Mouse (Mus musculus) liver, embryonic 16.5 days (tissue): ENCODE results near the gene Srbd1. TPM values are rescaled to one million over a fixed set of nuclear protein-coding genes. Genes with fewer than 3 reads are reported as not detected.

Experiments used
- ATAC-seq: fragments of 200-750 bp; cut with Nextera tagmentation; 2 replicates; pipeline ENCODE4 v1.8.0; 2017; ENCODE audit warnings: low read depth, mild to moderate bottlenecking, moderate number of reproducible peaks, moderate library complexity
- H3K27ac ChIP-seq: fragments of 300-500 bp; sonication (generic); 2 replicates; pipeline ENCODE4 v1.5.1; 2014; ENCODE audit warnings: mild to moderate bottlenecking, low read length
- H3K27me3 ChIP-seq: fragments of 300-500 bp; sonication (generic); 2 replicates; pipeline ENCODE4 v1.6.1; 2014; ENCODE audit warnings: low read depth, low read length, mixed read lengths; ENCODE audit not compliant: control insufficient read depth, insufficient read depth
- H3K36me3 ChIP-seq: fragments of 300-500 bp; sonication (generic); 2 replicates; pipeline ENCODE4 v1.6.1; 2014; ENCODE audit warnings: mild to moderate bottlenecking; ENCODE audit not compliant: control insufficient read depth, insufficient read depth
- H3K4me1 ChIP-seq: fragments of 300-500 bp; sonication (generic); 2 replicates; pipeline ENCODE4 v1.6.1; 2014; ENCODE audit warnings: low read depth, low read length, mixed read lengths; ENCODE audit not compliant: control insufficient read depth
- H3K4me2 ChIP-seq: fragments of 300-500 bp; sonication (generic); 2 replicates; pipeline ENCODE4 v1.6.1; 2014; ENCODE audit warnings: low read depth, low read length, mixed read lengths
- H3K4me3 ChIP-seq: fragments of 300-500 bp; sonication (generic); 2 replicates; pipeline ENCODE4 v1.5.1; 2014; ENCODE audit warnings: low read depth, mild to moderate bottlenecking, low read length
- H3K9ac ChIP-seq: fragments of 300-500 bp; sonication (generic); 2 replicates; pipeline ENCODE4 v1.6.1; 2014; ENCODE audit warnings: low read depth, low read length
- H3K9me3 ChIP-seq: fragments of 300-500 bp; sonication (generic); replicated peaks from 2 replicates; pipeline ENCODE4 v1.6.1; 2016; ENCODE audit warnings: low read length; ENCODE audit not compliant: control insufficient read depth
- WGBS: fragments of 180-500 bp; shearing (Covaris S2); extraction: QIAGEN DNeasy Blood & Tissue Kit; methylation state at CpG from one replicate; pipeline ENCODE4 v1.1.7; 2014; ENCODE audit not compliant: insufficient replicate concordance; 5-methylcytosine and 5-hydroxymethylcytosine counted together
- polyA plus RNA-seq: library from polyadenylated mRNA; unstranded; fragments of >200 nt; fragmentation: Nextera tagmentation; extraction: Ambion mirVana; gene quantifications from 2 replicates; pipeline ENCODE4 v1.2.1, GENCODE M21; 2015

Gene Srbd1
- polyA plus RNA-seq, 1 experiment from 2014 or later, result 8.6 TPM

- no peak overlapping the region for H3K4me3 ChIP-seq
- H3K9me3 ChIP-seq, result no peaks in the 10 kb centered on the region
- H3K27ac ChIP-seq, result no peak overlapping the region
- peak overlapping the region; percentile 13; the same call in 1 of the 2 replicates for H3K4me2 ChIP-seq
- H3K27me3 ChIP-seq, result peaks cover 36% of the 10 kb centered on the region
- WGBS, result 43% methylated on average over 9 of the region's 9 CpGs
- no peaks in the 10 kb centered on the region; the same call in 1 of the 2 replicates for H3K36me3 ChIP-seq
- no peak overlapping the region for H3K9ac ChIP-seq
- H3K4me1 ChIP-seq, result peaks cover 10% of the 10 kb centered on the region
- ATAC-seq, result no peak
Observed at GRCm38 (mm10) chr17:86170164-86170958, 25.4 kb upstream of the Srbd1 start.

GRCm38 (mm10) chr17:86169092-86169491 is 24.1 kb upstream of the Srbd1 start:
- Histone ChIP-seq H3K27ac (no peak overlapping the region), H3K27me3 (peaks cover 36% of the 10 kb centered on the region), H3K4me3 (peak overlapping the region; percentile 74), H3K9ac (no peak overlapping the region; the same call in 1 of the 2 replicates), H3K4me1 (peaks cover 10% of the 10 kb centered on the region), H3K36me3 (no peaks in the 10 kb centered on the region; the same call in 1 of the 2 replicates), H3K9me3 (no peaks in the 10 kb centered on the region), H3K4me2 (peak overlapping the region; percentile 86)
- 29% methylated on average over 6 of the region's 6 CpGs for WGBS
- ATAC-seq, result no peak

GRCm38 (mm10) chr17:86168231-86168981 is 23.4 kb upstream of the Srbd1 start:
- H3K4me1 ChIP-seq, result peaks cover 10% of the 10 kb centered on the region
- peak overlapping the region; percentile 74 for H3K4me3 ChIP-seq
- no peak overlapping the region for H3K27ac ChIP-seq
- H3K9me3 ChIP-seq, result no peaks in the 10 kb centered on the region
- under 1% methylated on average over 60 of the region's 64 CpGs for WGBS
- peaks cover 36% of the 10 kb centered on the region for H3K27me3 ChIP-seq
- H3K9ac ChIP-seq, result peak overlapping the region; percentile 64
- no peak for ATAC-seq
- H3K4me2 ChIP-seq, result peak overlapping the region; percentile 86
- no peaks in the 10 kb centered on the region; the same call in 1 of the 2 replicates for H3K36me3 ChIP-seq

- H3K4me2 ChIP-seq, result peak within 1 kb of the TSS; percentile 86
- no peaks in the 10 kb centered on the region for H3K36me3 ChIP-seq
- peak within 1 kb of the TSS; percentile 74 for H3K4me3 ChIP-seq
- peak within 1 kb of the TSS; percentile 83 for H3K27ac ChIP-seq
- H3K9me3 ChIP-seq, result no peaks in the 10 kb centered on the region
- WGBS, result under 1% methylated on average over 93 of the region's 115 CpGs
- peaks cover 12% of the 10 kb centered on the region for H3K4me1 ChIP-seq
- H3K9ac ChIP-seq, result peak within 1 kb of the TSS; percentile 76
- H3K27me3 ChIP-seq, result peaks cover 36% of the 10 kb centered on the region
- ATAC-seq, result peak; percentile 72
Observed at GRCm38 (mm10) chr17:86167320-86168230, 22.6 kb upstream of the Srbd1 start, which contains the start of gene Prkce. TSS of gene Prkce (plus strand) at chr17:86167785.

- Histone ChIP-seq H3K4me2 (peak overlapping the region; percentile 86), H3K27ac (peak overlapping the region; percentile 83), H3K9ac (peak overlapping the region; percentile 76), H3K4me1 (peaks cover 12% of the 10 kb centered on the region), H3K9me3 (no peaks in the 10 kb centered on the region), H3K4me3 (peak overlapping the region; percentile 74), H3K36me3 (no peaks in the 10 kb centered on the region), H3K27me3 (peaks cover 36% of the 10 kb centered on the region)
- ATAC-seq, result peak; percentile 60
- WGBS, result 0% methylated on average over 46 of the region's 46 CpGs
Observed at GRCm38 (mm10) chr17:86166567-86167319, 21.8 kb upstream of the Srbd1 start.

- peaks cover 12% of the 10 kb centered on the region for H3K4me1 ChIP-seq
- no peak for ATAC-seq
- H3K4me3 ChIP-seq, result peak overlapping the region; percentile 74
- no peaks in the 10 kb centered on the region for H3K36me3 ChIP-seq
- peak overlapping the region; percentile 76 for H3K9ac ChIP-seq
- peak overlapping the region; percentile 83 for H3K27ac ChIP-seq
- H3K4me2 ChIP-seq, result peak overlapping the region; percentile 86
- H3K27me3 ChIP-seq, result peaks cover 36% of the 10 kb centered on the region
- no peaks in the 10 kb centered on the region for H3K9me3 ChIP-seq
- WGBS, result 7% methylated on average over 19 of the region's 19 CpGs
Observed at GRCm38 (mm10) chr17:86166051-86166566, 21.1 kb upstream of the Srbd1 start.

GRCm38 (mm10) chr17:86164416-86164815 is 19.4 kb upstream of the Srbd1 start:
- Histone ChIP-seq H3K27me3 (peaks cover 30% of the 10 kb centered on the region), H3K4me1 (peaks cover 12% of the 10 kb centered on the region), H3K36me3 (no peaks in the 10 kb centered on the region), H3K4me3 (no peak overlapping the region), H3K9ac (no peak overlapping the region), H3K4me2 (no peak overlapping the region), H3K9me3 (no peaks in the 10 kb centered on the region), H3K27ac (no peak overlapping the region)
- 52% methylated on average over 7 of the region's 7 CpGs for WGBS
- no peak for ATAC-seq

- Histone ChIP-seq H3K27me3 (peaks cover 12% of the 10 kb centered on the region), H3K4me3 (no peak overlapping the region), H3K9ac (no peak overlapping the region), H3K9me3 (no peaks in the 10 kb centered on the region), H3K4me1 (peaks cover 3% of the 10 kb centered on the region), H3K36me3 (no peaks in the 10 kb centered on the region), H3K27ac (no peak overlapping the region), H3K4me2 (no peak overlapping the region)
- 68% methylated on average over 15 of the region's 15 CpGs for WGBS
- no peak for ATAC-seq
Observed at GRCm38 (mm10) chr17:86162672-86163071, 17.7 kb upstream of the Srbd1 start.
